Mouse (Mus musculus) R1 (cell line): ENCODE measurements around the gene C8a.
A peak's percentile ranks its signal among the peaks of the same experiment; 100 is the strongest.

Source experiments
- DNase-seq: peaks from one replicate; pipeline ENCODE4 v3.0.0-alpha.2; 2018; ENCODE audit warnings: low read depth, low spot score

The C8a gene

DNA sequence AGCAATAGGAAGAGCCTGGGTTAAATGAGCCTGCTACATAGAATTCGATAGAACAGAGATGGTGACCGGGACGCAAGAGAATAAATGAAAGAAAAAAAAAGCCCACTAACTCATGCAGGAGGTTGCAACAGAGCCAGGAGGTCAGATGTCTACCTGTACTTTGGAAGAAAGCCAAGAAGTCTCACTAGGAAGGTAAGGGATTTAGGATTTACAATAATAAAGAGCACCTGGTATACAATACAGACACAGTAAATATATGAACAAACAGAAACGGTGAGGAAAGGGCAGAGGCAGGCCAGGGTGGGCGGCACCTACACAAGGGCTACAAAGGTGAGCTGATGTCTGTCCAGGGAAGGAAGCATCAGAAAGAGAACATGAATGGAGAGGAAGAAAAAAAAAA is 34.0 kb downstream of the C8a start:
- DNase-seq, result no peak

GRCm38 (mm10) chr4:104838342-104838741 is 37.9 kb downstream of the C8a start:
- DNase-seq, result no peak

DNA sequence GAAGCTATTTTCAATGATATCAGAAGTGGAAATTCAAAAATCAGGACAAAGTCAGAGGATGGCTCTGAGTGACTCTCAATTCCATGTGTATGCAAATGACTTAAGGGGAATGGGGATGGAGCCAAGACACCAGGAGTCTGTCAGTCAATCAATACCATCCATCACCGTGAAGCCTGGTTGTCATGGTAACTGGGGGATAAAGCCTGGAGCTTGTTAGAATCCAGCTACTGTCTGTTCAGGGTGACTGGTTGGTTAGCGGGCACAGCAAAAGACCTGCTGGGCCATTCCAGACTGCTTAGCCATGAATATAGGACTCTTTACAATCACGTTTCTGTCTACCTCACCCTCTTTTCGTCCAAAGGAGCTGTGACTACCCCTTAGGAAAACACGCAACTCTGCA is 41.1 kb downstream of the C8a start:
- peak; percentile 54 for DNase-seq

DNA sequence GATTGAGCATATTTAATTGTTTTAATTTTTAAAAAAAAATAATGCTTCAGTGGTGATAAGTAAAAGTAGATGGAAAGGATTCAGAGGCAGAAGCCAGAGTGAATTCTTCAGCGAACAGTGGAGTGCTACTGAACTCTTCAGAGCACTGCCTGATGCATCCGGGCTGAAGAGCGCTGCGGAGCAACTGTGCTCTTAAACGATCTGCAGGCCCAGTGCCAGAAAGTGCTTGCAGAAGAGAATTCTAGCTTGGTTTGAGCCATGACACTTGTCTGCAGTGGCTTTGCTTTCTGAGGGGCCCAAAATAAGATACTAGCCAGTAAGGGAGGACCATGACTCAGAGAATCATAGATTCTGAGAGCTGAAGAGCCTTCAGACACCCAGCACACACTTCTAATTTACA is 47.3 kb downstream of the C8a start:
- DNase-seq, result no peak

DNA sequence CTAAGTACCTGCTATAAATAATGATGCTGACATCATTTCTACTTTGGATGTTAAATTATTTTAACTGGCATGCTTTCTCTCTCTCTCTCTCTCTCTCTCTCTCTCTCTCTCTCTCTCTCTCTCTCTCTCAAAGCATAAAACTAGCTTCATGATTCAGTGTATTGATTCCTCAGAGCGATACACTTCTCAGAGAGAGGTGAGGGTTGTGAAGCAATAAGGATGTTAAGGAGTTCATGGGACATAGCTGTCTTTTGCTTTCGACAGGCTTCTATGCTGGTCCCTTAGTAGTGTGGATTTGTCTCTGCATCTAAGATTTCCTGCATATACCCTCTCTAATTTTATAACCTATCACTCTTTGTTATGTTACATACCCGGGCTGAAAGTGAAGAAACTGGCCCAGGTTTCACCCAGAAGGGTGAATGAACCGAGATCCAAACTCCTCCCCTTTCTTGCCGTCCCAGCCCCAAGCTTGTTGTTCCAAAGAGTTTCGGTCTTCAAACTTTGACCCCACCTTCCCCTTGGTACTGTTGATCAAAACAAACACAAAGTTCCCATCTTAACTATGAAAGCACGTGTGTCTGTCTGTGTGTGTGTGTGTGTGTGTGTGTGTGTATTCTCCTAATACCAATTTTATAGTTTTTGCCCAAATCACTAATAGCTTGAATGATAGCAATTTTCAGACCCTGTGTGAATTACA is 51.7 kb downstream of the C8a start:
- DNase-seq, result no peak

GRCm38 (mm10) chr4:104823597-104824101 is 52.5 kb downstream of the C8a start:
- DNase-seq, result no peak

GRCm38 (mm10) chr4:104819891-104820290 is 56.3 kb downstream of the C8a start:
- no peak for DNase-seq

DNA sequence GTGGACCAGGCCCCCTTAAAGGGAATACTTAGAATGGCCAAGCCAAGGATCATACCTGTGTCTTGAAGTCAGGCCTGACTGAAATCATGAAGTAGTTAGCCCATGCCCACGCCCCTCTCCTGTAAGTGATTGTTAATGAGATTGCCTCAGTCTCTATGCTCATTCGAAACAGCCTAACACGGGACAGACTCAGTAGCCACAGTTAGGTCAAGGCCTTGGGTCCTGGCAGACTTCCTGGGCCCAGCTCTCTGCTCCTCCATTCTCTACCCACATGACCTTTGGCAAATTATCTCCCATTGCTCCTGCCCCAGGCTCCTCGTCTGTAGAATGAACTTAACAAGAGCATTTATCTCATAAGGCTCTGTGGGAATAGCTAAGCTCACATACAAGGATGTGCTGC is 57.2 kb downstream of the C8a start:
- no peak for DNase-seq

GRCm38 (mm10) chr4:104817509-104817908 is 58.7 kb downstream of the C8a start:
- DNase-seq, result no peak

GRCm38 (mm10) chr4:104816519-104817232 is 59.5 kb downstream of the C8a start:
- DNase-seq, result no peak

- DNase-seq, result peak; percentile 92
These were observed 62.6 kb downstream of the C8a start for GRCm38 (mm10) chr4:104813617-104814016.

DNA sequence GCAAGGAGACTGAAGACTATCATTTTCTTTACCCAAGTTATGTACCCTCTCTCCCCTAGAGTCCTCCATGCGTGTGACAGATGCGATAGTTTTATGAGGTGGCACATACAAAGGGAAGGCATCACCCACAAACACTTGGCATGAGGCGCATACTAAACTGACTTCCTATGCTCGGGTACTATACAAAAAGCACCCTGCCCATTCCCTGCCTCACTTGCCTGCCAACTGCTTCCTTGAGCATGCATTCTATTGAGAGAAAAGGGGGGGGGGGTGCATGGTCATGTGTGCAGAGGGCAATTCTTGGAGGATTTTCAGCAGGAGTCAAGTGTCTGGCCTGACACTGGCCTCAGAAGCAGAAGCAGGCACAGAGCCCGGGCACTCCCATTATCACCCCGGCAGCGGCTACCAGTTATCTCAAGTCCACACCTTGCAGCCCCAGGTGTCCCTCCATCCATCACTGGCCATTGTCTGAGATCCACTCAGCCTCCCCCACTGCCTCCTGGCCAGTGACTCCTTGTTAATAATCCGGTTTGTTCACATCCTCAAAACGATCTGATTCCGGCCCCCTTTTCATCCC is 65.4 kb downstream of the C8a start:
- DNase-seq, result no peak

DNA sequence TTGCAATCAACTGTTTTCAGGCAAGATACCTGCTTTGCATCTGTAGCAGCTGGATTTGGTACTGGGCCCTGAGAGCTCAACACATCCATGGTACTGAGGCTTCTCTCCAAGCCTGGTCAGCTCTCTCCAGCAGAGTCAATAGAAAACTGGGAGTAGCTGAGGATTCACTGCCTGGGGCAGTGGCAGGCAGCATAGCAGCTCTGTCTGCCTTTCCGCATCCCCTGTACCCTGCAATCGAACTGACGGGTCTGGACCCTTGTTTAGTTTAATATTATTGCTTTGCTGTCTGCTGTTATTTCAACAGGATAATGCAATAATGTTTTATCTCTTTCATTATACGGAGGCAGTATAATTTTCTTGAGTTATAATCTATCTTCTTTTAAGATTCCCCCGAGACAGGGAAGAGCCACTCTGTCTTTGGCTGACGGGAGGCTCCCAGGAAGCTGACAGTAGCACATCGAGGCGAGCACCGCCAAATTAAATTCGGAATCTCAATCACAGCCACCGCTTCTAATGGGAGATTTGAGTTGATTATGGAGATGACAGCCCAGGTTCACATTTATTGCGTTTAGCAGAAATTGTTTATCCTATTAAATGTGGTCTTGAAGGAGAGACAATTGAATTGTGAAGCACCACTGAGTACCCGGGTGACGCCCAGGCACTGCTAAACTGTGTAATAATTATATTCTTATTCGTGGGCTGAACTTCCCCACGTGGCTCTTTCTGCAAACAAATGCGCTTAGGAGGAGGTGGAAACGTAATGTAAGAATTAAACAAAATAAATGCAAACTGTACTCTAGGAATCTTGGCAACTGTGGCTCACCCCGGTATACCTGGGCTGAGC is 70.6 kb downstream of the C8a start:
- no peak for DNase-seq

DNA sequence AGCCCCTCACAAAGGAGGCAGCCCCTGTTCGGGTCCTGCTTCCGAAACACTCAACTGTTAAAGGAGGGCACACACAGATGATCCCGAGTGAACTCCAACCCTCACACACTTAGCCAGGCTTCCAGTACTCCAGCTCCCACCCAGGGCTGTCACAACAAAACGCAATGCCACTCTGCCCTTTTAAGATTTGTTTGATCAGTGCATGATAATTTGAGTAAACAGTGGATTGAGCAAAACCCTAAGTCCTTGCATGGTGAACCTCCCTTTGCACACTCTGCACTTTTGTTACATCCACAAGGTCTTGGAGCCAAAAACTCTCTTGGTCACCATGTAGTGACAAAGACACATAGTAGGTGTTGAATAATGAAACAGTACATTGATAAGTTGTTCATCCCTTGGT is 72.1 kb downstream of the C8a start:
- no peak for DNase-seq

DNA sequence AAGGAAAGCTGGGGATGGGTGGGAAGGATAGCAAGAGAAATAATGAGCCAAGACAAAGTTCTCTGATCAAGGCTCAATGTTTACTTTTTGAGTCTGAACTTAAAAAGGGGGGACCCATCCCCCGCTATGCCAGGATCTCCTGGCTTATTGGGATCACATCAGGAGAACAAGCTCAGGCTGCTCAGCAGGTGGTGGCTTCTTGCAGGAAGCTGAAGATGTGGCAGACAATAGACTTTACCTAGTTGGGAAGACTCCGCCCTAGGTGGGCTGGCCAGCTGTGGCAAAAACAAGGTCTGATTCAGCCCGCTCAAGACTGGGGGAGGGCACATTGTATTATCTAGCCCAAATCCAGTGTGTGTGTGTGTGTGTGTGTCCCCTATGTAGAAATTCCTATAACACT is 74.6 kb downstream of the C8a start:
- DNase-seq, result peak; percentile 87

DNA sequence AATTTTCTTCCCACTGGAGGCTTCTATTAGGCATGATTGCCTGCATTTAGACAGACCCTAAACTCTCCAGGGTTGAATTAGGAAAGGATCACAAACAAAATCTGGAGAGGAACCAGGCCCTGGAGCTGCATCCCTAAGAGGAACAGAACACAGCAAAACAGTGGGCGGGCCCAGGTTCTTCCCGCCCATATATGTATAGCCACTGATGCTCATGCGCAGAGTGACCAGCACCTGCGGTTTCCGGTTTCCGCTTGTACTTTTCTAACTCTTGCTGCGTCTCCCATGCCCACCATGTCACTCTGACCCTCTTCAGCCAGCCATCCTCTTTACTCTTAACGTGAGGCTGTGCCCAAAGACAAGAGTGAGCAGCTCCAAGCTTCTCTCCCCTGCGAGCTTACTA is 77.2 kb downstream of the C8a start:
- peak; percentile 78 for DNase-seq

GRCm38 (mm10) chr4:104792111-104792510 is 84.1 kb downstream of the C8a start:
- DNase-seq, result no peak

DNA sequence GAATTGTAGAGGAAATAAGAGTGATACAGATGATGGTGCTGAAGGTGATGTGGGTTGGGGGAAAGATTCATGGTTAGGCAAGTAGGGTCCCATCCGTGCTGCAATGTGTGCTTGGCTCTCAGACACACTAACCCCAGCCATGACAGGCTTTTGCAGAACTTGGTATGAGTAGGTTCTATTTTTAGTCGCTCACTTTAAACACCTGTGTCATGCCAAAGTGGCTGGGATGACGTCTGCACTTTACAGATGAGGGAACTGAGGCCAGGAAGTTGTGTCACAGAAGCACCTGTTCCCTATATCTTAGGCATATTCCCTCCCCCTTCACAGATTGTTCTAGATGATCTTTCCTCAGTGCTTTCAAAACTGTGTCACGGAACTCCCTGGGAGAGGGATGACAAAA is 93.9 kb downstream of the C8a start:
- DNase-seq, result no peak

DNA sequence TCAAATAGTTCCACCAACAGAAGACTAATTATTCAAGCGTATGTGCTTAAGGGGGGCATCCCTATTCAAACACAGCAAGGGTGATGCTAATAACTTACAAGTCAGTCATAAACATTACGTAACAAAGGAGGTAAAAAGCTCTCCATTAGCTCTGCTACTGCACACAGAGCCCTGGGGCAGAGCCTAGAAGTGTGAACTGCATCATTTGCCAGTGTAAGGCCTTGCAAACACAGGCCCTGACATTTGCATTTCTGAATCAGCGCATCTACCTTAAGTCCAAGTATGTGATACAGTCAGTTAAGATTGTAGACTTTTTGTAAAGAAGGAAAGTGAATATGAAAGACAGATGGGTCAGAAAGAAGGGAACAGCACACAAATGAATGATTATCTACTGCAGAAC is 94.8 kb downstream of the C8a start:
- DNase-seq, result no peak

- no peak for DNase-seq
These were observed 96.7 kb downstream of the C8a start for GRCm38 (mm10) chr4:104779460-104779859.

DNA sequence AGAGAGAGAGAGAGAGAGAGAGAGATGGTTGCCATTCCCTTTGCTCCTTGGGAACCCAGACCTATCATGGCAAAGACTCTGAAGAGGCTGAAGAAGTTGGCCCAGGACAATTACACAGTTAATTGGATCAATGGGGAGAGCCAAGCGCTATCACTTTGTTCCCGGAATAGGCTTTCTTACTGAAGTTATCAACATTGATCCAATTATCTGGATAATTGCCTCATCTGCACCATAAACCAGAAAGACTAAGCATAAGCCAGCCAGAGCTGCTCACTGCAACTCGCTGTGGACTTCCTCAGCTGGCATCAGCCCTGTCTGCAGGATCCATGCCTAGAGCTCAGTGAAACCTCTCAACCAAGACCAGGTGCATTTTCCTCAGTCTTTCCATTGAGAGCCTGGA is 100.6 kb downstream of the C8a start:
- no peak for DNase-seq

DNA sequence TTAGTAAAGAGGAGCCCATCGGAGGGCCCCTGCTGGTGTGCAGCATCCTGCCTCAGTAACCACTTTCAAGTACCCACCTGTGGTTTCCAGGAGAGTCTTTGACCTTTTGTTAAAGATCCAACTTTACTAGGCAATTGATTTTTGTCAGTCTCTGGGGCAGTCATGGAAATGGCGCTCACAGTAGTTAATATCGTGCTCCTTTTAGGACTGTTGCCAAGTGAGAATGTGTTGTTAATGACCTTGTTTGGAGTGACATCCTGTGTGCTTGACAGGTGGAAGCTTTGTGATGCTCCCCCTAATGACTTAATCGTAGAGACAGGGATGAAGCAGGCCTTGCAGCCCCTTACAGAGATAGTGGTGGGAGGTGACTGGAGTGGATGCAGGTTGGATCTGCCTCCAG is 105.9 kb downstream of the C8a start:
- no peak for DNase-seq
